Mouse (Mus musculus): Measurements from ENCODE around the gene Hap1. TPM values are rescaled to one million over a fixed set of nuclear protein-coding genes. Genes with fewer than 3 reads are reported as not detected.

The Hap1 gene
- total RNA-seq, 2 experiments from 2014 or later, result 150 to 194 TPM

- TF ChIP-seq CTCF (IDR thresholded peaks at IDR 0.05), result peak; percentile 96
- no peak overlapping the region for H3K27ac ChIP-seq
- peak; percentile 43 to 62 for DNase-seq (ENCODE audit: extremely low spot score in 1 of 2, low spot score in 2 of 2)
- H3K4me3 ChIP-seq, result no peak overlapping the region
- intact Hi-C loops (cut with DNase I), result no loop called here
Observed at GRCm38 (mm10) chr11:100300293-100300692, 55.6 kb downstream of the Hap1 start.

- no peak overlapping the region for H3K27ac ChIP-seq
- intact Hi-C loops (cut with DNase I), result loop anchor here (2.0 to 5.0 kb wide), 3 partner anchors 96 to 920 kb away; no protein-coding TSS in a partner anchor
- peak; percentile 78 for TF ChIP-seq CTCF (IDR thresholded peaks at IDR 0.05)
- peak; percentile 78 to 88 for DNase-seq (ENCODE audit: extremely low spot score in 1 of 2, low spot score in 2 of 2)
- peak overlapping the region; percentile 18; the same call in 1 of the 2 replicates for H3K4me3 ChIP-seq
Observed at GRCm38 (mm10) chr11:100298274-100299036, 57.5 kb downstream of the Hap1 start.

DNA sequence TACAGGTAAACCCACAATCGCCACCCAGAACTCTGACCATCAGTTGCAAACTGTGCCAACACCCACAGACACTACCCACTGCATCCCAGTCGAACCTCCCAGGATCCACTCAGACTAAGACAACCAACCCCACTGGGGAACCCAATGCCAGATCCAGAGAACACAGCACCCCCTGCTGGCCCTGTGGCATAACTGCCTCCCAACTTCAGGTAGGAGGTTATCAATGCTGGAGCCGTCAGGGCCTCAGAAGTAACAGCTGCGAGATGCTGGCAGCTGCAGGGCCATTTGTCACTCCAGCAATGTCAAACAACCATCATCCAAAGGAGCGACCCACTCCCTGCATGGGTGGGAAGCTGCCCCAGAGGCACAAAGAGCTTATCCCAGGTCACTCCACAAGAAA is 58.1 kb downstream of the Hap1 start:
- H3K27ac ChIP-seq, result no peak overlapping the region
- H3K4me3 ChIP-seq, result no peak overlapping the region; the same call in 1 of the 2 replicates
- peak; percentile 55 for TF ChIP-seq CTCF (IDR thresholded peaks at IDR 0.05)
- intact Hi-C loops (cut with DNase I), result loop anchor here (1.0 to 5.0 kb wide), 4 partner anchors 96 to 919 kb away; no protein-coding TSS in a partner anchor
- no peak for DNase-seq (ENCODE audit: extremely low spot score in 1 of 2, low spot score in 2 of 2)

Other genes with a start within 250 kb of the Hap1 start
- not detected for gene Krt13, start 234.6 kb downstream of the Hap1 start, total RNA-seq (2021)
- not detected for gene Krt15, start 220.2 kb downstream of the Hap1 start, total RNA-seq (2021)
- gene Krt19, start 207.5 kb downstream of the Hap1 start, total RNA-seq (2021), result not detected
- gene Krt9, start 162.9 kb downstream of the Hap1 start, total RNA-seq (2021), result 1 to 10 TPM; 3.2 to 3.4 TPM
- not detected for gene Krt14, start 148.6 kb downstream of the Hap1 start, total RNA-seq (2021)
- gene Krt16, start 107.2 kb downstream of the Hap1 start, total RNA-seq (2021), result not detected
- not detected for gene Krt17, start 95.1 kb downstream of the Hap1 start, total RNA-seq (2021)
- gene Krt42, start 86.3 kb downstream of the Hap1 start, total RNA-seq (2021), result not detected
- 100 to 1,000 TPM; 746 to 811 TPM for gene Eif1, start 36.2 kb downstream of the Hap1 start, total RNA-seq (2021)
- not detected for gene Gast, start 21.7 kb downstream of the Hap1 start, total RNA-seq (2021)
- gene Jup, start 41.6 kb upstream of the Hap1 start, total RNA-seq (2021), result 10 to 100 TPM; 51.2 to 53.7 TPM
- gene P3h4, start 58.7 kb upstream of the Hap1 start, total RNA-seq (2021), result 1 to 10 TPM; 7.6 to 9.4 TPM
- gene Fkbp10, start 59.6 kb upstream of the Hap1 start, total RNA-seq (2021), result 1 to 10 TPM; 3.6 to 4.8 TPM
- gene Nt5c3b, start 85.7 kb upstream of the Hap1 start, total RNA-seq (2021), result 10 to 100 TPM; 48.4 to 64.1 TPM
- 1 to 10 TPM in 1 of 2 experiments, under 1 TPM in 1; 0.61 to 1.4 TPM for gene Klhl10, start 85.8 kb upstream of the Hap1 start, total RNA-seq (2021)
- gene Klhl11, start 116.6 kb upstream of the Hap1 start, total RNA-seq (2021), result 100 to 1,000 TPM in 1 of 2 experiments, 10 to 100 TPM in 1; 98.9 to 109 TPM
- 100 to 1,000 TPM; 119 to 131 TPM for gene Acly, start 171.9 kb upstream of the Hap1 start, total RNA-seq (2021)
- gene Ttc25, start 189.5 kb upstream of the Hap1 start, total RNA-seq (2021), result 1 to 10 TPM; 1.0 to 1.4 TPM
- 100 to 1,000 TPM; 117 to 121 TPM for gene Cnp, start 218.8 kb upstream of the Hap1 start, total RNA-seq (2021)

Data from left cerebral cortex, adult 2 months (tissue).